Mouse (Mus musculus): Measurements from ENCODE around the gene Trp73. TPM values are rescaled to one million over a fixed set of nuclear protein-coding genes. Genes with fewer than 3 reads are reported as not detected.

The Trp73 gene
- total and polyA plus RNA-seq, 2 experiments from 2014 or later, result not detected

GRCm38 (mm10) chr4:154024729-154025521 is 115.1 kb downstream of the Trp73 start:
- TF ChIP-seq EP300 (IDR thresholded peaks at IDR 0.05; ENCODE audit: low read depth) (no peak), CTCF (IDR thresholded peaks at IDR 0.05; ENCODE audit: low read depth) (no peak)
- Histone ChIP-seq H3K9ac (replicated peaks; ENCODE audit: low read depth, low read length) (0 out of 2 replicates have a peak overlapping the region, but pooled peaks have one; percentile 58), H3K27me3 (ENCODE audit: control insufficient read depth, insufficient read depth, low read length) (0 out of 2 replicates have a peak, but pooled peaks cover 9% of the 10 kb centered on the region), H3K4me1 (ENCODE audit: control insufficient read depth, insufficient read depth) (peaks cover 10% of the 10 kb centered on the region), H3K27ac (ENCODE audit: low read depth) (peak overlapping the region; percentile 32), H3K36me3 (replicated peaks; ENCODE audit: control insufficient read depth, insufficient read depth, low read length) (peaks cover 19% of the 10 kb centered on the region), H3K4me2 (ENCODE audit: low read depth, low read length) (peak overlapping the region; percentile 78), H3K9me3 (replicated peaks; ENCODE audit: control insufficient read depth, low read length) (no peaks in the 10 kb centered on the region), H3K4me3 (ENCODE audit: low read depth, low read length) (peak overlapping the region; percentile 53)
- ATAC-seq (ENCODE audit: insufficient read depth, low read depth), result no peak
- no peak for DNase-seq (ENCODE audit: low spot score)
- WGBS, result 27% methylated on average over 17 of the region's 17 CpGs

DNA sequence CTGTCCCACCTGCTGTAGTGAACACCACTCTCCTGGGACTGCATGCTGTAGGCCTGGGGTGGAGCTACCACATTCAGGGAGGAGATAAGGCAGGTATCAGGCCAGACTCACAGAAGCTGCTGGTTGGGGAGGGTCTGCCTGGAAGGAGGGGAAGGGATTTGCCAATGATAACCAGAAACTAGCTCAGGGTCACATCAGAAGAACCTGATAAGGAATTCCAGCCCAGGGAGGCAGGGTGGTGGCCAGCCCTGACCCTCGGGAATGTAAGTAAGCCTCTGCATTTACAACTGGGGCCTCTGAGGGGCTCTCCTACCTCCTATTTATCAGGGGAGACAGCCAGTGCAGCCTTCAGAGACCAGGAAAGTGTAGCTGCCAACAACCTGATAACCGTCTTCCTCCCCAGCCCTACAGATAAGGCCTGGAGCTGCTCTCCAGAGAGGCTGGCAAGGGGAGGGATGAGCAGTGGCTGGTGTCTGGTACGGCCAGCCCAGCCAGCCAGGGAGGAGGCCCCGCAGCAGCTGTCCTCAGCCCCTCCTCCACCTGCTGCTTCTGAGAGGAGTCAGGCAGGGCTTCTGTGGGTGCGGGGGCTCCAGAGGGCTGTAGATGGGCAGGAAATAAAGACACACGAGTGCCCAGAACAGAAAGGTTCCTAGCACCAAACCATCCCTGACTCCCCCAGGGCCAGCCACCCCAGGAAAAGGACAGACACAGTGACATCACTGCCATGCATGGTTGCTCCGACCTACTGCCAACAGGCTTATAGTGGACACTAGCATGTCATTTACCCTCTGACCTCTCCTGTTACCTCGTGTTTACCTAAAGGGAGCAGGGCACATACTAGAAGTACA is 116.0 kb downstream of the Trp73 start:
- Histone ChIP-seq H3K27ac (ENCODE audit: low read depth) (no peak overlapping the region), H3K9ac (replicated peaks; ENCODE audit: low read depth, low read length) (no peak overlapping the region), H3K4me1 (ENCODE audit: control insufficient read depth, insufficient read depth) (peaks cover 10% of the 10 kb centered on the region), H3K9me3 (replicated peaks; ENCODE audit: control insufficient read depth, low read length) (no peaks in the 10 kb centered on the region), H3K4me2 (ENCODE audit: low read depth, low read length) (peak overlapping the region; percentile 78), H3K27me3 (ENCODE audit: control insufficient read depth, insufficient read depth, low read length) (0 out of 2 replicates have a peak, but pooled peaks cover 9% of the 10 kb centered on the region), H3K4me3 (ENCODE audit: low read depth, low read length) (no peak overlapping the region), H3K36me3 (replicated peaks; ENCODE audit: control insufficient read depth, insufficient read depth, low read length) (peaks cover 29% of the 10 kb centered on the region)
- ATAC-seq (ENCODE audit: insufficient read depth, low read depth), result 0 out of 2 replicates have a peak, but pooled peaks have one; percentile 10
- WGBS, result 10% methylated on average over 8 of the region's 8 CpGs
- TF ChIP-seq EP300 (IDR thresholded peaks at IDR 0.05; ENCODE audit: low read depth) (no peak), CTCF (IDR thresholded peaks at IDR 0.05; ENCODE audit: low read depth) (no peak)
- DNase-seq (ENCODE audit: low spot score), result no peak

DNA sequence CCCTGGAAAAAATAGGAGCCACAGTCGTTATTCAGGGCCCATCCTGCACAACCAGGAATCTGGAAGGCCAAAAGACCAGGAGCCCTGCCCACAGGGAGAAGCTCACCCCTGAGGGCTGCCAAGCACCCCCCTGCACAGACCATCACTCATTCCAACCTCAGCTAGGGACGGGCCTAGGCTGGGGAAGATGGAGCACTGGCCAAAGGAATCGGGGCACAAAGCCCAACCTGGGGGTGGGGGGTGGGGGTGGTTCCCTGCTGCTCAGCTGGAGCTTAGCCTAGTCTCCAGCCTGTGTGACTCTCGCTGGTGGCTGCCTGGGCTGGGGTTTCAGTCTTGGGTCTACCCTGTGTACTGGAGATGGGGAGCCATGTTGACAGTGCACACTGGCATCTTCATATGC is 117.2 kb downstream of the Trp73 start:
- no peaks in the 10 kb centered on the region for H3K9me3 ChIP-seq (replicated peaks; ENCODE audit: control insufficient read depth, low read length)
- no peak for DNase-seq (ENCODE audit: low spot score)
- H3K36me3 ChIP-seq (replicated peaks; ENCODE audit: control insufficient read depth, insufficient read depth, low read length), result peaks cover 40% of the 10 kb centered on the region
- no peak overlapping the region for H3K4me3 ChIP-seq (ENCODE audit: low read depth, low read length)
- peaks cover 10% of the 10 kb centered on the region for H3K4me1 ChIP-seq (ENCODE audit: control insufficient read depth, insufficient read depth)
- WGBS, result 24% methylated on average over 4 of the region's 4 CpGs
- H3K9ac ChIP-seq (replicated peaks; ENCODE audit: low read depth, low read length), result no peak overlapping the region
- 0 out of 2 replicates have a peak, but pooled peaks cover 9% of the 10 kb centered on the region for H3K27me3 ChIP-seq (ENCODE audit: control insufficient read depth, insufficient read depth, low read length)
- no peak for ATAC-seq (ENCODE audit: insufficient read depth, low read depth)
- no peak overlapping the region for H3K4me2 ChIP-seq (ENCODE audit: low read depth, low read length)
- TF ChIP-seq CTCF (IDR thresholded peaks at IDR 0.05; ENCODE audit: low read depth), result no peak
- no peak for TF ChIP-seq EP300 (IDR thresholded peaks at IDR 0.05; ENCODE audit: low read depth)
- 0 out of 2 replicates have a peak overlapping the region, but pooled peaks have one; percentile 11 for H3K27ac ChIP-seq (ENCODE audit: low read depth)

GRCm38 (mm10) chr4:154022407-154022806 is 117.6 kb downstream of the Trp73 start:
- 78% methylated on average over 4 of the region's 4 CpGs for WGBS
- Histone ChIP-seq H3K4me1 (ENCODE audit: control insufficient read depth, insufficient read depth) (peaks cover 10% of the 10 kb centered on the region), H3K9ac (replicated peaks; ENCODE audit: low read depth, low read length) (no peak overlapping the region), H3K4me3 (ENCODE audit: low read depth, low read length) (no peak overlapping the region), H3K9me3 (replicated peaks; ENCODE audit: control insufficient read depth, low read length) (no peaks in the 10 kb centered on the region), H3K36me3 (replicated peaks; ENCODE audit: control insufficient read depth, insufficient read depth, low read length) (peaks cover 42% of the 10 kb centered on the region), H3K27ac (ENCODE audit: low read depth) (0 out of 2 replicates have a peak overlapping the region, but pooled peaks have one; percentile 11), H3K4me2 (ENCODE audit: low read depth, low read length) (no peak overlapping the region), H3K27me3 (ENCODE audit: control insufficient read depth, insufficient read depth, low read length) (0 out of 2 replicates have a peak, but pooled peaks cover 9% of the 10 kb centered on the region)
- ATAC-seq (ENCODE audit: insufficient read depth, low read depth) (no peak), DNase-seq (ENCODE audit: low spot score) (no peak)
- no peak for TF ChIP-seq EP300 (IDR thresholded peaks at IDR 0.05; ENCODE audit: low read depth)
- TF ChIP-seq CTCF (IDR thresholded peaks at IDR 0.05; ENCODE audit: low read depth), result no peak

- no peaks in the 10 kb centered on the region for H3K9me3 ChIP-seq (replicated peaks; ENCODE audit: control insufficient read depth, low read length)
- H3K36me3 ChIP-seq (replicated peaks; ENCODE audit: control insufficient read depth, insufficient read depth, low read length), result peaks cover 51% of the 10 kb centered on the region
- no peak overlapping the region for H3K4me2 ChIP-seq (ENCODE audit: low read depth, low read length)
- H3K27me3 ChIP-seq (ENCODE audit: control insufficient read depth, insufficient read depth, low read length), result 0 out of 2 replicates have a peak, but pooled peaks cover under 1% of the 10 kb centered on the region
- no peak for ATAC-seq (ENCODE audit: insufficient read depth, low read depth)
- no peak overlapping the region for H3K27ac ChIP-seq (ENCODE audit: low read depth)
- H3K4me3 ChIP-seq (ENCODE audit: low read depth, low read length), result no peak overlapping the region
- DNase-seq (ENCODE audit: low spot score), result no peak
- peaks cover 10% of the 10 kb centered on the region for H3K4me1 ChIP-seq (ENCODE audit: control insufficient read depth, insufficient read depth)
- no peak overlapping the region for H3K9ac ChIP-seq (replicated peaks; ENCODE audit: low read depth, low read length)
- TF ChIP-seq CTCF (IDR thresholded peaks at IDR 0.05; ENCODE audit: low read depth) (no peak), EP300 (IDR thresholded peaks at IDR 0.05; ENCODE audit: low read depth) (no peak)
- WGBS, result 75% methylated on average over 9 of the region's 9 CpGs
These were observed 118.6 kb downstream of the Trp73 start for GRCm38 (mm10) chr4:154021432-154021831.

Data from heart, postnatal 0 days (tissue).